Mouse (Mus musculus) MN1 (cell line): ENCODE measurements around the gene 1810024B03Rik.

Experiments used
- DNase-seq: peaks from one replicate; pipeline ENCODE4 v3.0.0-alpha.2; 2016; ENCODE audit warnings: low spot score

Gene 1810024B03Rik

DNA sequence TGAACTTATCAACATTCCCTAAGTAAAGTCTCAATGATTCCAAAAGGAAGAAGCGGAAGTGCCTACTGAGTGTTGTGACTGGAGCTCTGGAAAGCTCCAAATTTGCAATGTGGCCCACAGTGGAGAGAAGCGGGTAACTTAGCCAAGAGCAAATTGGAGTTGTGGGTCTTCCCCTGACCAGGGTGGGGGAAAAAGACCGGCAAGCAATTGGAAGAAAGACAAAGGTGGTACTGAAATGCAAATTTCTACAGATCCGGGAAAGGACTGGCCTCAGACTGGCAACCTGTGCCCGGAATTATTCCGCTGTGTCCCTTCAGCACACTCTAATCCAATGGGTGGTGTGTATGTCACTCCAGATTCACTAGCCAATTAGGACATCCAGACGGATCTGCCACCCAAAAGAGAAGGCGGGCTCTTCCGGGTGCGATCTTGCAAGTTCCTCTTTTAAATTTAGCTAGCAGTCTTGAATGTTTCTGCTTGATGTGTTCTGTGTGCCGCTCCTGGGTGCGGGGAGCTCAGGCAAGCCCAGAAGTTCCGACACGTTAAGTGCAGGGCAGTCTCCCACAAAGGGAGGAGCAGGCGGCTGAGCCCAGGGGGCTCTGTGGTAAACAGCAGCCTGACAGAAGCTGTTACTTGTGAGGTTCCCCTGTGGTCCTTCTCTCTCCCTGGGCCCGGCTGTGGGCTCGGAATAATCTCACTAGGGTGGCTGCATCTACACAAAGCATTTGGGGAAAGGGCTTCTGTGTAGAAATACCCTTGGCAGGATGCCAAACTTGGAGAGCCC is 25.3 kb downstream of the 1810024B03Rik start:
- DNase-seq = peak; percentile 81

GRCm38 (mm10) chr2:127166261-127166660 is 41.8 kb downstream of the 1810024B03Rik start:
- peak; percentile 64 for DNase-seq

GRCm38 (mm10) chr2:127165675-127166074 is 42.4 kb downstream of the 1810024B03Rik start:
- peak; percentile 32 for DNase-seq

DNA sequence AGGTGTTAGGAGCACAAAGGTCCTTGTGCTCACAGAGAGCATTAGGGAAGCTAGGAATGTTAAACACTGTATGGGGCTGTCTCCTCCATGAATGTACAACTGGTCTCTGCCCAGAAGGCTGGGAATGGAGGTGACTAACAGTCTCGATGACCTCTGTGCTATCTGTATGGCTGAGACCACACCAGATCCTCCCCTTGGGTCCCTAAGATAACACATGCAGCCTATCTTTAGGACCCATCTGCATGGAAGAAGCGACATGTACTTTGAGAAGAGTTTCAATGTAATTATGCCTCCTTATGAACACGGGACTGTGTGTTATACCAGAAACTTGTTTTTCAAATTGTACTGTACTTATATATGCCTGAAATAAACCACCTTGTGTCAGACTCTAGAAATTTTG is 62.4 kb downstream of the 1810024B03Rik start:
- DNase-seq = no peak

DNA sequence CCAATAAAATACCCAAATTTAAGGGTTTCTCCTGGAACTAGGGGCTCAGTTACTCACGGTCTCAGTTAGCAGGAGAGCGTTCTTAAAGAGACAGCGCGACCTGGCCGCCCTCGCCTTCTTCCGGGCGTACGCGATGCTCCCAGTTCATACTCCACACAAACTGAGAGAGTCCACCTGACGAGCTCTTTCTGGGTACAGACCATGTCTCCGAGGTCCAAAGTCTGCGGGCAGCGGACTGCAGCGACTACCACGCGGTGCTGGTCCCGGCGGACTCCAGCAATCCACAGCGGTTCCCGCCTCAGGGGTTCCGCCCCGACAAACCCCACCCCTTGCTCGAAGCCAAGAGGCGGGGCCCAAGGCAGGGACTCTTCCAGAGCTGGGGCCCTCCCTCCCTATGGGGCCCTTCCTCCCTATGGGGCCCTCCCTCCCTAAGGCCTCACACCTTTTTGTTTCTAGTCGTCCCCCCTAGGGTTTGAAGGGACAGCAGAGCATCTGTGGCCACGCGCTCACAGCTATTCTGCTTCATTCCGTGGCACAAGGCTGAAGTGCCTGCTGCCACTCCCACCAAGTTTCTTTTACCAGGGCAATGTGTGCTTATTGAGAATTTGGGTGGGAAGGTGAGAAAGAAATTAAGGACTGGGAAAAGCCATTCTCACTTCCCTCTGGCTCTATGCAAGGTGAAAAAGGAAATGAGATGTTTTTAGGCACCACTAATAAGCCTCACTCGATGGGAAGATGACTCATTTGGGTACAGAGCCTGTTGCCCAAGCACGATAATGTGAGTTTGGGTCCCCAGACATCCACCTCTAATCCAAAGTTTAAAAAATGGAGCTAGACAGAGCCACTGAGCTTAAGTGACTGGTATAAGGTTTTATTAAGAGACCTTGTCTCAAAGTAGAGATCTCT is 64.7 kb downstream of the 1810024B03Rik start, which contains the start of gene Itpripl1:
TSS of gene Itpripl1 (minus strand) at position 285 of the 906 bp plus-strand sequence.
- DNase-seq = peak; percentile 61

- no peak for DNase-seq
Observed at GRCm38 (mm10) chr2:127142577-127143157, 65.4 kb downstream of the 1810024B03Rik start.

GRCm38 (mm10) chr2:127142031-127142430 is 66.0 kb downstream of the 1810024B03Rik start:
- DNase-seq = no peak

DNA sequence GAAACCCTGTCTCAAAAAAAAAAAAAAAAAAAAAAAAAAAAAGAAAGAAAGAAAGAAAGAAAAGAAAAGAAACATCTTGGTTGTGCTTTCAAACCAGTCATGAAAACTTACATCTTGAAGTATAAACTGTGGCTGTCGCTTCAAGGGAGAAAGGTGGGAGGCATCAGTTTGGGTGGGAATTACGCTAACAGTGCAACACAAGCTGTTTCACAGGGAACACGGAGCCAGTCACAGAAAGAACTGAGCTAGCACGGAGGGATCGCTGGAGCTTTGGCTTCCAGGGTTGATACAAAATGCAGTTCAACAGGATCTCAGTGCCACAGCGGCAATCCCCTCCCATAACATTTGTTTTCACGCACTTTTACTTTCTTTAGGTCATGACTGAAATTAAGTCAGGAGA is 68.1 kb downstream of the 1810024B03Rik start:
- no peak for DNase-seq

DNA sequence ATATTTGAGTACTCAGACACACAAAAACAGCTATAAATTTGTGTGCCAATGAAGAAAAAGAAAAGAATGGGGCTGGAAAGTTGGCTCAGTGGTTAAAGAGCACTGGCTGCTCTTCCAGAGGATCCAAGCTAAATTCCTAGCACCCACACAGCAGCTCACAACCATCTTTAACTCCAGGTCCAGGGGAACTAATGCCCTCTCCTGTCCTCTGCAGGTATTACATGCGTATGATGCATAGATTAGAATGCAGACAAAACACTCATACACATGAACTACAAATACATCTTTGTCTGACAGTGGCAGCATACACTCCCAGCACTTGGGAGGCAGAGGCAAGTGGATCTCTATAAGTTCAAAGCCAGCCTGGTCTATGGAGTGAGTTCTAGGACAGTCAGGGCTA is 68.5 kb downstream of the 1810024B03Rik start:
- no peak for DNase-seq

DNA sequence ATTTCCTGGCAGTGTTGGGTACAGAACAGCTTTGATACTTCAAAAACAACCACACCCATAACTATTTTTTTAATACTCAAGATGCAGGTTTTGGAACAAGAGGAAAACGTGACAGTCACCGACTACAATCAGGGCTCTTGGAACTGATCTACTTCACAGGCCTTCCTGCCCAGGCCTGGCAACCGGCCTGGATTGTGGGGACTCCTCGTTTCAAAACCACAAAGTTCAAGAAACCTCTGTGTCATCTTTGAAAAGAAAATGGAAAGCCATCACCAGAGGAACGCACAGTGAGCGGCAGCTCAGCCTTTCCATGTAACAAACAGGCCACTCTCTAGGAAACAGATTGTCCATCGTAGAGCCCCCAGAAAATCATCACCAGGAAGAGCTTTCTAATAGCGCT is 69.0 kb downstream of the 1810024B03Rik start:
- DNase-seq = no peak

- DNase-seq = peak; percentile 11
Observed at GRCm38 (mm10) chr2:127138449-127138848, 69.6 kb downstream of the 1810024B03Rik start.

DNA sequence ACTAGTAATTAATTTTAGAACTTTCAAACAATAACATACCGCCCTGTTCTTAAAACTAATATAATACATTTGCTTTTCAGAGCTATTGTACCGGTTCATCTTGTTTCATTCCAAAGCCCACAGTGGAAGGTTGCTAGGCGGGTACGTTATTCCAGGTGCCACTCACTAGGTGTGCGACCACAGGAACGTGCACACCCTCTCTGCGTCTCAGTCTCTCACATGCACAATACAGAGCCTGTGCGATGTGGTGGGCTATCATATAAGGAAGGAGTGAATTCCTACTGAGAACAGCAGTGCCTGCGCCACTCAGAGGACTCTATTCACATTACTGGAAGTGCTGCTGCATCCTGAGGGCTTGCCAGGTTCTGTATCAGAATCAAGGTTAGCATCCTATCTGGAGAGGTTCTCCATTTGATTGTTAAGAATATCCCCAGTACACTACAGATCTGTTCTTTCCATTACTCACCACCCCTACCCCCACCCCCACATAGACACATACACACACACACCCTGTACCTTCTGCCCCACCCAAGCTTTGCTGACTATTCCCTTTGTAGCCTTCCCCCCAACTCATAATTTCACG is 70.2 kb downstream of the 1810024B03Rik start:
- no peak for DNase-seq

GRCm38 (mm10) chr2:127136979-127137378 is 71.1 kb downstream of the 1810024B03Rik start:
- DNase-seq = peak; percentile 84
